Mouse (Mus musculus) stomach, postnatal 0 days (tissue): ENCODE measurements at regions not wholly inside any gene's neighbourhood (a gene's known extent, or its start where the extent isn't known, plus 50 kb on each side); places are given as distances from the start of the nearest gene placed in this dataset.

ENCODE experiments used
- ATAC-seq: fragments of 200-750 bp; cut with Nextera tagmentation; 2 replicates; pipeline ENCODE4 v1.8.0; 2017; ENCODE audit not compliant: low FRiP score, low TSS enrichment
- DNase-seq: peaks from one replicate; pipeline ENCODE4 v3.0.0-alpha.2; 2016; ENCODE audit warnings: low spot score
- H3K27ac ChIP-seq: fragments of 300-500 bp; sonication (generic); replicated peaks from 2 replicates; pipeline ENCODE4 v1.5.1; 2014; ENCODE audit warnings: mild to moderate bottlenecking, control low read depth
- H3K27me3 ChIP-seq: fragments of 300-500 bp; sonication (generic); 2 replicates; pipeline ENCODE4 v1.6.1; 2014; ENCODE audit warnings: low read length; ENCODE audit not compliant: control insufficient read depth, insufficient read depth
- H3K36me3 ChIP-seq: fragments of 300-500 bp; sonication (generic); 2 replicates; pipeline ENCODE4 v1.6.1; 2014; ENCODE audit warnings: low read length, mixed read lengths; ENCODE audit not compliant: control insufficient read depth, insufficient read depth
- H3K4me1 ChIP-seq: fragments of 300-500 bp; sonication (generic); replicated peaks from 2 replicates; pipeline ENCODE4 v1.6.1; 2014; ENCODE audit warnings: antibody characterized with exemption; ENCODE audit not compliant: control insufficient read depth, insufficient read depth
- H3K4me2 ChIP-seq: fragments of 300-500 bp; sonication (generic); replicated peaks from 2 replicates; pipeline ENCODE4 v1.6.1; 2014; ENCODE audit warnings: low read depth, mild to moderate bottlenecking, control low read depth, moderate library complexity
- H3K4me3 ChIP-seq: fragments of 300-500 bp; sonication (generic); 2 replicates; pipeline ENCODE4 v1.5.1; 2014; ENCODE audit warnings: low read depth, low read length, control low read depth
- H3K9ac ChIP-seq: fragments of 300-500 bp; sonication (generic); 2 replicates; pipeline ENCODE4 v1.6.1; 2014; ENCODE audit warnings: mild to moderate bottlenecking, low read length, control low read depth, mixed read lengths
- H3K9me3 ChIP-seq: fragments of 300-500 bp; sonication (generic); 2 replicates; pipeline ENCODE4 v1.6.1; 2016; ENCODE audit warnings: low read length; ENCODE audit not compliant: control insufficient read depth
- CTCF ChIP-seq: IDR thresholded peaks from 2 replicates; pipeline ENCODE4 v1.5.1; 2016; ENCODE audit warnings: antibody characterized with exemption, low read depth, mild to moderate bottlenecking, moderate library complexity
- EP300 ChIP-seq: optimal IDR thresholded peaks from 2 replicates; pipeline ENCODE3; 2016; ENCODE audit warnings: antibody characterized with exemption
- whole genome bisulfite sequencing: fragments of 180-500 bp; shearing (Covaris S2); extraction: QIAGEN DNeasy Blood & Tissue Kit; methylation state at CpG from one replicate; pipeline ENCODE4 v1.1.7; 2014; 5-methylcytosine and 5-hydroxymethylcytosine counted together

DNA sequence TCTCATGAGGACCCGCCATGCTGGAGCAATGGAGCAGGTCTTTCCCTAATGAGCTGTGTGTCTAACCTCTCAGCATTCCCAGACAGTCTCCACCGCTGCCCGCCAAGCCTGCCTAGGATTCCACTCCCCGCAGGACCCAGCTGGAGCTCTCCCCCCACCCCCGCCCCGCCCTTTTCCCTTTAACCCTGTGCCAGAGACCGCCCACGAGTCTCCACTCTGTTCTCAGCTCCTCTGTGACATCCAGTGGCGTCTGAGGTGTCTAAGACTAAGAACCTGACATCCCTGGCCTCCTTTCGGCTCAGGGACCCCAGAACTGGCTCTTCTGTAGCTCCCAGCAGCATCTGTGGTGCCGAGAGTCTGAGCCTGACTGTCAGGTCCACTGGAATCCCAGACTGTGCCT is 50.9 kb upstream of the Tpp2 start:
- Histone ChIP-seq H3K4me2 (no peak overlapping the region), H3K36me3 (no peaks in the 10 kb centered on the region), H3K27ac (no peak overlapping the region), H3K9ac (no peak overlapping the region), H3K27me3 (no peaks in the 10 kb centered on the region), H3K4me1 (no peaks in the 10 kb centered on the region), H3K4me3 (no peak overlapping the region), H3K9me3 (no peaks in the 10 kb centered on the region)
- TF ChIP-seq CTCF (no peak), EP300 (no peak)
- ATAC-seq (no peak), DNase-seq (no peak)
- 36% methylated on average over 11 of the region's 11 CpGs for WGBS

DNA sequence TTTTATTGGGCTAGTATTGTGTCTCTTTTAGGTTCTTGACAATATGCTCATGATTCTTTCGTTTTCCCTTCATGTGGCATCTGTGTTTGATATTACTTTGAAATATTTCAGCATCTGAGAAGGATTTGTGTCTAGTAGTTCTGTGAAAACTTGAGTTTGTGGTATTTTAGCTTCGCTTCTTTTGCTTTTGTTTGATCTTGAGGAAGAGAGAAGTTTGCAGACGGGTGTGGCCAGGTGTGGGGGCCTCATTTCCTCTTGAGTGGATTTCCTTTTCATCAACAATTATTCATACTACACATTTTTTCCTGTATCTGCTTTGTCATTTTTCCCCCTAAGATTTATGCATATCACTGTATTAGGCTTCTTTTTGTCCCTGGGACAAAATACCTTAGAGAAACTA is 52.8 kb upstream of the Uxs1 start:
- H3K9me3 ChIP-seq = no peaks in the 10 kb centered on the region
- WGBS = 72% methylated on average over 3 of the region's 3 CpGs
- H3K9ac ChIP-seq = no peak overlapping the region
- no peaks in the 10 kb centered on the region for H3K4me1 ChIP-seq
- no peak for TF ChIP-seq EP300
- no peak for TF ChIP-seq CTCF
- H3K36me3 ChIP-seq = no peaks in the 10 kb centered on the region
- no peak overlapping the region for H3K4me2 ChIP-seq
- ATAC-seq = no peak
- no peak overlapping the region for H3K4me3 ChIP-seq
- DNase-seq = no peak
- no peak overlapping the region for H3K27ac ChIP-seq
- no peaks in the 10 kb centered on the region for H3K27me3 ChIP-seq

GRCm38 (mm10) chr1:43879896-43880295 is 52.3 kb upstream of the Uxs1 start:
- no peak for ATAC-seq
- no peak overlapping the region for H3K4me2 ChIP-seq
- H3K27me3 ChIP-seq = no peaks in the 10 kb centered on the region
- H3K4me1 ChIP-seq = no peaks in the 10 kb centered on the region
- H3K36me3 ChIP-seq = no peaks in the 10 kb centered on the region
- no peak overlapping the region for H3K4me3 ChIP-seq
- no peak overlapping the region; the same call in 1 of the 2 replicates for H3K27ac ChIP-seq
- WGBS = 59% methylated on average over 4 of the region's 4 CpGs
- H3K9me3 ChIP-seq = no peaks in the 10 kb centered on the region
- TF ChIP-seq EP300 = no peak
- TF ChIP-seq CTCF = no peak
- H3K9ac ChIP-seq = no peak overlapping the region
- no peak for DNase-seq

DNA sequence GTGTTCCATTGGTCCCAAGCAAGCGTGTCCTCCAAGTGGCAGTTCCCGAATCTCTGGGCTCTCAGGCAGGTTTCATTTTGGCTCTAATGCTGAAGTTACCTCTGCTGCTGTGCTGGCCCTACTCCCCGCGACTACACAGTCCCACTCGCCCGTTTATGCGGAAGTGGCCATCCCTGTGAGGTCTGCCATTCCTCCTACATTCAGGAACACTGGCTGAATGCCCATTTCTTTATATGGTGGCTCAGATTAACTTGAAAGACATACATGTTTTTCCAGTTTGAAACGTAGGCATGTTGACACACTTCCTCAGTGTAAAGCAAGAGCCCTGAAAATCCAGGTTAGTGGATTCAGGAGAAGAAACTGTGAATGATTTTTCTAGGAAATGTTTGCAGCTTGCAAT is 51.6 kb upstream of the Uxs1 start:
- H3K4me1 ChIP-seq = no peaks in the 10 kb centered on the region

DNA sequence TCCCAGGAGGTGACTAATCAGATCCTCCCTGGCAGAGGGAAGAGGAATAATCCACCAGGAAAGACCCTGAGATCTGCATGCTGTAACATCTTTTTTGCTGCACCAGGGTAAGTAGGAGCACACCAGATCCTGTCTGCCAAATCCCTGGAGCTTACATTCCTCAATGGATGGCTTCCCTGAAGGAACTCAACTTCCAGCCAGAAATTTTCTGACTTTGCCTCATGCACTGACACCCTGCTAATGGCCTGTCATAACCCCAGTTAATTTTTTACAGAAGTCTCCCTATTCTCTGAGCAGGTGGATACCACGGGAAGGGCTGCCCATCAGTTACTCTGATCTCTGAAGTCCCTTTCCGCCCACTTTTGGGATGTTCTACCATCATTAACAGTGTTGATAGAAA is 50.6 kb upstream of the Uxs1 start:
- Histone ChIP-seq H3K9me3 (no peaks in the 10 kb centered on the region), H3K4me2 (no peak overlapping the region), H3K4me3 (no peak overlapping the region), H3K4me1 (no peaks in the 10 kb centered on the region), H3K9ac (no peak overlapping the region), H3K27ac (no peak overlapping the region), H3K27me3 (no peaks in the 10 kb centered on the region), H3K36me3 (no peaks in the 10 kb centered on the region)
- ATAC-seq = no peak
- WGBS = 59% methylated on average over 2 of the region's 2 CpGs
- DNase-seq = no peak
- TF ChIP-seq EP300 (no peak), CTCF (no peak)

More for the DNA sequence above, 51.6 kb upstream of the Uxs1 start:
- TF ChIP-seq EP300 (no peak), CTCF (no peak)
- Histone ChIP-seq H3K4me2 (peak overlapping the region; percentile 36), H3K36me3 (no peaks in the 10 kb centered on the region), H3K9me3 (no peaks in the 10 kb centered on the region), H3K9ac (no peak overlapping the region), H3K27ac (peak overlapping the region; percentile 40; the same call in 1 of the 2 replicates), H3K27me3 (no peaks in the 10 kb centered on the region), H3K4me3 (no peak overlapping the region)
- peak; percentile 84 for ATAC-seq
- 49% methylated on average over 8 of the region's 8 CpGs for WGBS
- DNase-seq = peak; percentile 43

DNA sequence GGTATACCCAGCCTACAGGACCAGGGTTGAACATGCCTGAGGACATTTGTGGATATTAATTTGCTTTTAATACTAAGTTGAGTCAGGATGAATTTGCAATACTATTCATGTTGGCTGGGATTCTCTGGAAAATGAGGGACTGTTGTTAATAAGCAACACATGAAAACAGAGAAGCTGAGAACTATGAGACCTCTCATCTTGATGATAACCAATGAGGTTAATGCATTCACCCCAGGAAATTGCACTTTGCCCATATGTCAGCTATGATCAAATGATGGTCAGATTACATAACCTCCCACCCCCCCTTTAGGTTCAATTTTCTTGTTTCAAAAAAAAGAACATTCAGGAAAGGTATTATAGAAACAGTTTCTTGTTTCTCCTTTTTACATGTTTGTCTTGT is 50.1 kb upstream of the Uxs1 start:
- H3K36me3 ChIP-seq = no peaks in the 10 kb centered on the region
- H3K4me3 ChIP-seq = no peak overlapping the region
- no peaks in the 10 kb centered on the region for H3K4me1 ChIP-seq

More for the DNA sequence above, 50.1 kb upstream of the Uxs1 start:
- Histone ChIP-seq H3K27me3 (no peaks in the 10 kb centered on the region), H3K4me2 (no peak overlapping the region), H3K27ac (no peak overlapping the region), H3K9ac (no peak overlapping the region), H3K9me3 (no peaks in the 10 kb centered on the region)
- no peak for ATAC-seq
- TF ChIP-seq CTCF (no peak), EP300 (no peak)
- DNase-seq = no peak
